Mouse (Mus musculus) C2C12 (cell line): Measurements from ENCODE around the gene Iffo2.

Experiments used
- CEBPB ChIP-seq: IDR thresholded peaks from one replicate; pipeline ENCODE4 v1.6.1; 2011; ENCODE audit warnings: low read depth, mild to moderate bottlenecking, control low read depth, moderate library complexity
- CTCF ChIP-seq: IDR thresholded peaks from one replicate; pipeline ENCODE4 v1.5.1; 2011; ENCODE audit not compliant: control insufficient read depth, insufficient read depth, insufficient read length
- MYOD1 ChIP-seq: IDR thresholded peaks from one replicate; pipeline ENCODE4 v1.6.1; 2011; ENCODE audit warnings: low read depth; ENCODE audit not compliant: control insufficient read depth, insufficient read length

DNA sequence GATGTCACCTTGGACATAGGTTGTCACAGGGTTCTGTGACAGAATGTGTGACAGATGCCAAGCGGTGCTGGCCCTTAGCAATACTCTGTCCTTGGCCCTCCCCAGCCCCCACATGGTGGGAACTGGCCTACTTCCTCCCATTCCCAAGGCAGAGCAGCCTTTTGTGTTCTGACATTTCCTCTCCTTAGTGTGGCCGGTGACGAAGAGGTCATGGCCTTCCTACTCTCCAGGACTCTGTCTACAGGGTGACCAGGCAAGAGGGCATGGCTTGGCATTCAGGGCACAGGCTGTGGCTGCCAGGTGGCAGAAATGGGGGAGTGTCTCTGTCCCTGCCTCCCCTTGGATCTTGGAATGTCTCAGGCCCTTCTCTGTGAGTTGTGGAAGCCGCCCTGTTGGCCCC lies 57.0 kb downstream of the Iffo2 start:
- TF ChIP-seq CTCF (no peak), CEBPB (no peak), MYOD1 (no peak)
